Comparison of ENCODE assay signal across 10 mouse cellular contexts in genomic region chr17:15323191-15323834, GRCm38 (mm10). TPM values are rescaled to one million over a fixed set of nuclear protein-coding genes. Genes with fewer than 3 reads are reported as not detected.
DNase-seq lines count a peak whose midpoint lies in the region; ATAC-seq and TF ChIP-seq lines count a peak whose summit lies in the region.
"Had no signal": no experiment of that assay in that cellular context is flagged by ENCODE, and none has a peak within 500 bp of the region (broad histone marks: within the 10 kb centered on the region; RNA-seq: fewer than 3 reads in every experiment).

No protein-coding gene starts in this region.

- peak; percentile 8 for DNase-seq in kidney, adult 2 months
- DNase-seq in kidney, adult 11 months = no peak
- no peak for DNase-seq in stomach, postnatal 0 days (ENCODE audit: low spot score)
- DNase-seq in kidney, postnatal 10 days = peak; percentile 83
- DNase-seq in frontal cortex, postnatal 10 days (ENCODE audit: low spot score in 2 of 2) = no peak
- no peak for DNase-seq in frontal cortex, postnatal 25 days (ENCODE audit: low spot score in 2 of 2)
- DNase-seq: right cerebral cortex, postnatal 4 days had no signal

- TF ChIP-seq EP300 in stomach, postnatal 0 days (optimal IDR thresholded peaks at IDR 0.05) = no peak

- no peak for TF ChIP-seq POLR2A in kidney, adult 2 months (IDR thresholded peaks at IDR 0.05; ENCODE audit: low read depth, low read length)

- H3K27ac ChIP-seq in kidney, adult 2 months (ENCODE audit: insufficient read depth, low read depth, low read length) = no peak overlapping the region
- no peak overlapping the region; the same call in 1 of the 2 replicates for H3K27ac ChIP-seq in stomach, embryonic 14.5 days (ENCODE audit: low read length)
- no peak overlapping the region for H3K27ac ChIP-seq in stomach, postnatal 0 days (replicated peaks)
- H3K27ac ChIP-seq in stomach, embryonic 16.5 days (ENCODE audit: low read length) = no peak overlapping the region
- H3K27ac ChIP-seq: embryonic facial prominence, embryonic 15.5 days had no signal

- no peaks in the 10 kb centered on the region for H3K36me3 ChIP-seq in kidney, adult 2 months (ENCODE audit: control insufficient read depth, insufficient read depth, low read length)
- no peaks in the 10 kb centered on the region for H3K36me3 ChIP-seq in stomach, embryonic 14.5 days (ENCODE audit: control insufficient read depth, insufficient read depth, low read length)
- H3K36me3 ChIP-seq in stomach, postnatal 0 days (ENCODE audit: control insufficient read depth, insufficient read depth, low read length) = no peaks in the 10 kb centered on the region
- no peaks in the 10 kb centered on the region for H3K36me3 ChIP-seq in stomach, embryonic 16.5 days (ENCODE audit: control insufficient read depth, insufficient read depth, low read length)
- H3K36me3 ChIP-seq: embryonic facial prominence, embryonic 15.5 days had no signal

- H3K4me2 ChIP-seq in stomach, embryonic 14.5 days (replicated peaks; ENCODE audit: low read depth, low read length) = no peak overlapping the region
- no peak overlapping the region for H3K4me2 ChIP-seq in stomach, postnatal 0 days (replicated peaks; ENCODE audit: low read depth)
- H3K4me2 ChIP-seq in stomach, embryonic 16.5 days (ENCODE audit: low read depth, low read length) = no peak overlapping the region
- H3K4me2 ChIP-seq: embryonic facial prominence, embryonic 15.5 days had no signal

- no peak for TF ChIP-seq CTCF in kidney, adult 2 months (conservative IDR thresholded peaks at IDR 0.05; ENCODE audit: insufficient read depth, insufficient read length, low read depth, low read length)
- no peak for TF ChIP-seq CTCF in stomach, postnatal 0 days (IDR thresholded peaks at IDR 0.05; ENCODE audit: low read depth)

- no peak overlapping the region for H3K9ac ChIP-seq in stomach, embryonic 14.5 days (replicated peaks; ENCODE audit: low read depth, low read length)
- no peak overlapping the region for H3K9ac ChIP-seq in stomach, postnatal 0 days (ENCODE audit: low read length)
- H3K9ac ChIP-seq in stomach, embryonic 16.5 days (ENCODE audit: low read length) = no peak overlapping the region
- H3K9ac ChIP-seq: embryonic facial prominence, embryonic 15.5 days had no signal

- H3K4me1 ChIP-seq in kidney, adult 2 months (ENCODE audit: control insufficient read depth, insufficient read depth, low read length) = no peaks in the 10 kb centered on the region
- H3K4me1 ChIP-seq in stomach, embryonic 14.5 days (ENCODE audit: control insufficient read depth, insufficient read depth, low read length) = peaks cover 17% of the 10 kb centered on the region
- H3K4me1 ChIP-seq in stomach, postnatal 0 days (replicated peaks; ENCODE audit: control insufficient read depth, insufficient read depth) = peaks cover 5% of the 10 kb centered on the region
- peaks cover 8% of the 10 kb centered on the region; the same call in 1 of the 2 replicates for H3K4me1 ChIP-seq in stomach, embryonic 16.5 days (ENCODE audit: control insufficient read depth, insufficient read depth, low read length)
- H3K4me1 ChIP-seq: embryonic facial prominence, embryonic 15.5 days had no signal

- H3K9me3 ChIP-seq in stomach, embryonic 14.5 days (ENCODE audit: control insufficient read depth, low read depth, low read length) = no peaks in the 10 kb centered on the region
- no peaks in the 10 kb centered on the region for H3K9me3 ChIP-seq in stomach, postnatal 0 days (ENCODE audit: control insufficient read depth, low read length)
- H3K9me3 ChIP-seq in stomach, embryonic 16.5 days (replicated peaks; ENCODE audit: control insufficient read depth, low read length) = no peaks in the 10 kb centered on the region
- H3K9me3 ChIP-seq: embryonic facial prominence, embryonic 15.5 days had no signal

- H3K27me3 ChIP-seq in kidney, adult 2 months (replicated peaks; ENCODE audit: control insufficient read depth, insufficient read depth, low read length) = no peaks in the 10 kb centered on the region
- no peaks in the 10 kb centered on the region for H3K27me3 ChIP-seq in stomach, embryonic 14.5 days (ENCODE audit: control insufficient read depth, insufficient read depth, low read length)
- no peaks in the 10 kb centered on the region for H3K27me3 ChIP-seq in stomach, postnatal 0 days (ENCODE audit: control insufficient read depth, insufficient read depth, low read length)
- no peaks in the 10 kb centered on the region for H3K27me3 ChIP-seq in stomach, embryonic 16.5 days (ENCODE audit: control insufficient read depth, insufficient read depth, low read length)
- H3K27me3 ChIP-seq: embryonic facial prominence, embryonic 15.5 days had no signal

- no peak overlapping the region for H3K4me3 ChIP-seq in kidney, adult 2 months (ENCODE audit: insufficient read depth, low read depth, low read length)
- H3K4me3 ChIP-seq in stomach, embryonic 14.5 days (ENCODE audit: low read depth, low read length) = no peak overlapping the region
- H3K4me3 ChIP-seq in stomach, postnatal 0 days (ENCODE audit: low read depth, low read length) = no peak overlapping the region
- no peak overlapping the region for H3K4me3 ChIP-seq in stomach, embryonic 16.5 days (replicated peaks; ENCODE audit: low read length)
- H3K4me3 ChIP-seq: embryonic facial prominence, embryonic 15.5 days had no signal

- WGBS in kidney, adult 2 months = 47% methylated on average over 9 of the region's 9 CpGs
- 66% methylated on average over 9 of the region's 9 CpGs for WGBS in stomach, embryonic 14.5 days
- WGBS in stomach, postnatal 0 days = 67% methylated on average over 9 of the region's 9 CpGs
- WGBS in stomach, embryonic 16.5 days = 67% methylated on average over 9 of the region's 9 CpGs

- peak; percentile 71; the same call in 1 of the 2 replicates for ATAC-seq in stomach, embryonic 14.5 days (ENCODE audit: insufficient number of reproducible peaks, insufficient read depth, low FRiP score, low read depth)
- no peak for ATAC-seq in stomach, postnatal 0 days (ENCODE audit: low FRiP score, low TSS enrichment)
- ATAC-seq in stomach, embryonic 16.5 days (ENCODE audit: insufficient read depth, low FRiP score) = peak; percentile 71

RNA-seq across cellular contexts. Expression of gene Dll1, which starts 53.4 kb away (rescaled TPM):
- 12.3 and 14.1 TPM in 2 replicates for polyA plus RNA-seq in kidney, adult 2 months (2012; rRNA removed)
- 12.9 and 13.5 TPM in 2 replicates for polyA plus RNA-seq in stomach, embryonic 14.5 days (2014; fragmentation: Nextera tagmentation; extraction: Ambion mirVana)
- 3.5 and 4.4 TPM in 2 replicates for polyA plus RNA-seq in stomach, postnatal 0 days (2015; fragmentation: Nextera tagmentation; extraction: Ambion mirVana)
- 13.0 and 13.6 TPM in 2 replicates for polyA plus RNA-seq in stomach, embryonic 16.5 days (2015; fragmentation: Nextera tagmentation; extraction: Ambion mirVana)

Comparison
In these comparisons a context has a peak if more than half of its experiments do, and no peak if none do; other contexts are left out.
1. DNase-seq: peak in kidney, adult 2 months (single experiment) and kidney, postnatal 10 days (single experiment); none in kidney, adult 11 months (single experiment), stomach, postnatal 0 days (single experiment), frontal cortex, postnatal 10 days (0 of 2) and frontal cortex, postnatal 25 days (0 of 2).